Mouse (Mus musculus) c-Kit-positive CD71-positive TER-119-positive erythroid progenitor cells, embryonic 14.5 days (primary cell): Measurements from ENCODE around the gene Gabbr1.

ENCODE experiments used
- DNase-seq: peaks from one replicate; pipeline ENCODE4 v3.0.0-alpha.2; 2013; ENCODE audit warnings: low spot score

The Gabbr1 gene

DNA sequence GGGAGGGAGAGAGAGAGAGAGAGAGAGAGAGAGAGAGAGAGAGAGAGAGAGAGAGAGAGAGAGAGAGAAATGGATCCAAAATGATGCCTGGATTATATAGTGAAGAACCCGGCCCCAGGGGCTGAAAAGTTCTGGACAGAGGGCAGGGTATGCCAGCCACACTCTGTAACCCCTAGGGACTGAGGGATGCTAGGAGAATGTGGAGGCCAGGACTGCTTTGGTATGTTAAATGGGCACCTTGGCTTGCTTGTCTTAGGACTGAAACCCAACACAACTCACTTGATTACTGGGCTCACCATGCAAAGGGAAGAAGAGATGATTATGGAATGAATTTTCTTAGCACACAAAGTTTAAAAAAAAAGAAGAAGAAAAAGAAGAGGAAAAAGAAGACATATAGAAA lies 32.4 kb downstream of the Gabbr1 start:
- no peak for DNase-seq

DNA sequence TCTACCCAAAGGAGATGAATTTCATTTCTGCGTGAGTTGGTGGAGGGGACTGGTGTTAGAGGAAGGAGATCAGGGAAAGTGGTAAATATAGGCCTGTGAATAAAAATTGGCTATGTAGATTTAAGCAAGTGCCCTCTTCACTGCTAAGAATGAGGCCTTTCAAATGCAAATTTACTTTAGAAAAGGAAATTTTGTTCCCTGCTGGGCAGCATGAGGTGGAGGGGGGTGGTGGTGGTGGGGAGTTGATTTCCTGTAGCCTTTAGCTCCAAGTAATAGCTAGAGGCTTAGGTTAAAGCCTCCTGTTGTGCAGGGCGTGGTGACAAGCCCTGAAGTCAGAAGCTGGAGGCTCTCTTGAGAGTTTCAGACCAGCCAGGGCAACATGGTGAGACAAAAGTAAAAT lies 33.2 kb downstream of the Gabbr1 start:
- no peak for DNase-seq

DNA sequence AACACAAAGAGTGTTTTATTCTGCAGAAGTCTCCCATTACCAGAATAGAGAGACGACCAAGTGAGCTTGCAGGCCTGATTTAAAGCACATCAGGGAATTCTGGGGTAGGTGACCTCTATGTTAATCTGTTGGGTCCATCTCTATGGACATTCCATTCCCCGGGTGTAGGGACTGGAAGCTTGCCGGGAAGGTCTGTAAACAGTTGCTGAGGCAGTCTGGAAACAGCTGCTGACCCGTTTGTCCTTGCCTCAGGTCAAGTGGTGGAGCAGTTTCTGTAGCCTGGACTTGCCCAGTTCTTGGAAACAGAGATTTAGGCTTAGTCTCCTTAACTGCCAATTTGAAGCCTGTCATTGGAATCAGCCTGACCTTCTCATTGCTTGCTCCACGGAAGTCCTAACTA lies 34.4 kb downstream of the Gabbr1 start:
- DNase-seq, result no peak

DNA sequence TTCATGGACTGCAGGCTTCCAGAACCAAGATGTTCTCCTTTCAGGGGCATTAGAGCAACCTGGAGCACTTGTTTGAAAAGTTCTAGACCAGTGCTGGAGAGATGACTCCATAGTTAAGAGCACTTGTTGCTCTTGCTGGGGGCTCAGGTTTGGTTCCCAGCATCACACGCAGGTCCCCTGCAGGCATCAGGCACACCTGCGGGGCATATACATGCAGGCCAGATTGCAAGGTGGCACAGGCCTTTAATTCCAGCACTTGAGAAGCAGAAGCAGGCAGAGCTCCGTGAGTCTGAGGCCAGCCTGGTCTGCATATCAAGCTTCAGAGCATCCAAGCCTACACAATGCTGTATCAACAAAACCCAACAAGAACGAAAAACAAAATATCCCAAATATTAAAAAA lies 35.9 kb downstream of the Gabbr1 start:
- DNase-seq, result no peak

DNA sequence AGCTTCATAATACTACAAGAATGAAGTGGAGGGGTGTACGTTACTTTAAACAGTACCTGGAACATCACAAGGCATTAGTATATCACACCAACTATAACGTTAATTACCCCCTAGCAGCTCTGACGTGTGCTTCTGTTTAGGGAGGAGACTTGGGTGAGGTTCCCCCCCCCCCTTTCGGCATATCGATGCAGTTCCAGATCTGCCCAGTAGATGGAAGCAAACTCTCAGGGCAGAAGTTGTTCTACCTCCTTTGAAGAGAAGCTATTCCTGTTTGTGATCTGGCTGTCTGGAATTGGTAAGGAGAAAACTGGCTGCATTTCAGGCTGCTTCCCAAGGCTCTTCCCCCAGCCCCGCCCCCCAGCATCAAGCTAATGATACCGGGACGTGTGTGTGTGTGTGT lies 37.6 kb downstream of the Gabbr1 start:
- DNase-seq, result peak; percentile 32

DNA sequence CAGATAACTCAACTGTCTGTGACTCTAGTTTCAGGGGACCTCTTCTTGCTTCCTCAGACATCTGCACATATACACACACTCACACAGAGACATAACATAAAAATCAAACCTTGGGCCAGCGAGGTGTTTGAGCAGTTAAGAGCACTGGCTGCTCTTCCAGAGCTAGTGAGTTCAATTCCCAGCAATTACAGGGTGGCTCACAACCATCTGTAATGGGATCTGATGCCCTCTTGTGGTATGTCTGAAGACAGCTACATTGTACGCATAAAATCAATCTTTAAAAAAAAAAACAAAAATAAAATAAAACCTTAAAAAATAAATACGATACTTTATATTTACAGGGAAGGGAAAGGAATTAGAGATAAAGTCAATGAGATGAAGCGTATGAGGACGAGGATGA lies 38.9 kb downstream of the Gabbr1 start:
- no peak for DNase-seq

- no peak for DNase-seq
Measured at GRCm38 (mm10) chr17:37085545-37085944, 39.8 kb downstream of the Gabbr1 start.

- no peak for DNase-seq
Measured at GRCm38 (mm10) chr17:37088399-37088798, 42.6 kb downstream of the Gabbr1 start, which contains the start of gene Olfr90. TSS of gene Olfr90 (minus strand) at chr17:37088499.

DNA sequence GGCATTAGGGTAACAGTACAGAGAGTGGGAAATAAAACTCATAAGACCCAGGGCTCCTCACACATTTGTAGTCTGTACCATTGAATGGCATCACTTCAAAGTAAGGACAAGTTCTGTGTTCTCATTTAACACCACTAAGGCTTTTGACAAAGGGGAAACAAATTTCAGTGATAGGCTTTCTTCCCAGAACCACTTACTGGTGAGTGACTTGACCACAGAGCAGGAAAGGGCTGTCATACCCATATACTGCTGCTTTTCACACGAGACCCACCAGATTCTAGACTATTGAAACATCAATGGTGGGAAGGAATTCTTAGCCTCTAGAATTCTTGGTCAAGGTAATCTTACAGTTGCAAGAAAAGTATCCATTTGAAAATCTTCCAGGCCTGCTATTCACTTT lies 46.4 kb downstream of the Gabbr1 start:
- no peak for DNase-seq

DNA sequence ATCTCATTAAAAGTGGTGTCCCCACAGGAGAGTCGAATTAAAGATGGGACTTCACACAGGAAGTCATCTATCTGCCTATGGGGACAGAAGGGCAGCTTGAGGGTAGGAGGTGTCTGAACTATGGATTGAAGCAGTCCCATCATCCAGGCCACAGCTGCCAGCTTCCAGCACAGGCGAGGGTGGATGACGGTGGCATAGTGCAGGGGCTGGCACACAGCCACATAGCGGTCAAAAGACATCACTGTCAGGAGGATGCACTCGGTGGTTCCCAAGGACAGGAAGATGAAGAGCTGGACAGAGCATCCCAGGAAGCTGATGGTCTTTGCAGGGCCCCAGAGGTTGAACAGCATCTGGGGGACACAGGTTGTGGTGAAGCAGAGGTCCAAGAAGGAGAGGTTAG lies 47.5 kb downstream of the Gabbr1 start:
- DNase-seq, result no peak

GRCm38 (mm10) chr17:37098178-37098577 lies 52.4 kb downstream of the Gabbr1 start, which contains the start of gene Olfr91:
TSS of gene Olfr91 (minus strand) at chr17:37098278.
- DNase-seq, result no peak

GRCm38 (mm10) chr17:37119988-37120387 lies 74.2 kb downstream of the Gabbr1 start, which contains the start of gene Olfr92:
TSS of gene Olfr92 (minus strand) at chr17:37120088.
- DNase-seq, result no peak
